Mouse (Mus musculus): Measurements from ENCODE around the gene Olfr1168. TPM values are rescaled to one million over a fixed set of nuclear protein-coding genes. Genes with fewer than 3 reads are reported as not detected.

The Olfr1168 gene
- total RNA-seq (2023), result not detected

GRCm38 (mm10) chr2:88181580-88181979 lies at the start of gene Olfr1168:
Gene Olfr1168, plus strand, starts transcription at chr2:88181880.

GRCm38 (mm10) chr2:88155093-88155492 lies 26.6 kb upstream of the Olfr1168 start, which contains the start of gene Olfr1167:
Gene Olfr1167, minus strand, starts transcription at chr2:88155193.

GRCm38 (mm10) chr2:88228234-88228633 lies 46.6 kb downstream of the Olfr1168 start, which contains the start of gene Olfr1170:
Gene Olfr1170, minus strand, starts transcription at chr2:88228334.

Other genes starting within 250 kb of the Olfr1168 start
- gene Olfr1155, start 236.7 kb upstream of the Olfr1168 start, total RNA-seq (2023), result not detected
- not detected for gene Olfr1156, start 228.8 kb upstream of the Olfr1168 start, total RNA-seq (2023)
- not detected for gene Olfr1157, start 213.6 kb upstream of the Olfr1168 start, total RNA-seq (2023)
- not detected for gene Olfr74, start 207.2 kb upstream of the Olfr1168 start, total RNA-seq (2023)
- not detected for gene Olfr1158, start 191.8 kb upstream of the Olfr1168 start, total RNA-seq (2023)
- gene Olfr1160, start 173.6 kb upstream of the Olfr1168 start, total RNA-seq (2023), result not detected
- gene Olfr1161, start 159.1 kb upstream of the Olfr1168 start, total RNA-seq (2023), result not detected
- not detected for gene Olfr73, start 144.2 kb upstream of the Olfr1168 start, total RNA-seq (2023)
- gene Olfr1162, start 130.8 kb upstream of the Olfr1168 start, total RNA-seq (2023), result not detected
- gene Olfr1163, start 110.0 kb upstream of the Olfr1168 start, total RNA-seq (2023), result not detected
- gene Olfr1164, start 87.9 kb upstream of the Olfr1168 start, total RNA-seq (2023), result not detected
- gene Olfr1166, start 53.6 kb upstream of the Olfr1168 start, total RNA-seq (2023), result not detected
- not detected for gene Olfr1167, start 26.7 kb upstream of the Olfr1168 start, total RNA-seq (2023)
- not detected for gene Olfr1170, start 46.5 kb downstream of the Olfr1168 start, total RNA-seq (2023)
- under 1 TPM; 0.12 to 0.20 TPM for gene Olfr1173, start 98.0 kb downstream of the Olfr1168 start, total RNA-seq (2023)
- not detected for gene Olfr1174-ps, start 133.3 kb downstream of the Olfr1168 start, total RNA-seq (2023)
- gene Olfr1175-ps, start 145.3 kb downstream of the Olfr1168 start, total RNA-seq (2023), result under 1 TPM in 1 of 2 experiments, not detected in 1; 0.15 TPM
- not detected for gene Olfr1176, start 154.8 kb downstream of the Olfr1168 start, total RNA-seq (2023)
- not detected for gene Olfr1177-ps, start 164.6 kb downstream of the Olfr1168 start, total RNA-seq (2023)
- gene Olfr1178, start 205.2 kb downstream of the Olfr1168 start, total RNA-seq (2023), result not detected
- not detected for gene Olfr1179, start 224.6 kb downstream of the Olfr1168 start, total RNA-seq (2023)
- not detected for gene Olfr1180, start 237.3 kb downstream of the Olfr1168 start, total RNA-seq (2023)
- not detected for gene Olfr1181, start 244.3 kb downstream of the Olfr1168 start, total RNA-seq (2023)